Mouse (Mus musculus) ovary, adult 2 months (tissue): ENCODE data around the gene Gm14393. TPM values are rescaled to one million over a fixed set of nuclear protein-coding genes. Genes with fewer than 3 reads are reported as not detected.

Source experiments
- polyA plus RNA-seq: library from polyadenylated mRNA; depleted of rRNA; stranded (reverse); fragments of >200 nt; gene quantifications from 2 replicates; pipeline ENCODE4 v1.2.3, GENCODE M21; 2012; rRNA removed

Gm14393 gene
- polyA plus RNA-seq: not detected in 2 replicates

GRCm38 (mm10) chr2:175067681-175068261, at the start of gene Gm14393:
Gm14393 (minus strand) TSS chr2:175067781.

Other genes with a start within 250 kb of the Gm14393 start
- gene Gm14444, start 57.5 kb downstream of the Gm14393 start, polyA plus RNA-seq: not detected in 2 replicates
- gene Gm14399, start 74.2 kb upstream of the Gm14393 start, polyA plus RNA-seq: 0.24 and 0.60 TPM in 2 replicates
- gene Gm14443, start 108.1 kb upstream of the Gm14393 start, polyA plus RNA-seq: 0.05 and 0.29 TPM in 2 replicates
- gene Gm14391, start 139.1 kb upstream of the Gm14393 start, polyA plus RNA-seq: 2.8 and 4.0 TPM in 2 replicates
- gene Gm14440, start 207.3 kb upstream of the Gm14393 start, polyA plus RNA-seq: not detected in 2 replicates